Mouse (Mus musculus): ENCODE data around the gene Retnla. TPM values are rescaled to one million over a fixed set of nuclear protein-coding genes. Genes with fewer than 3 reads are reported as not detected.
"Not testable (repeated sequence)": the region's sequence is repeated elsewhere in the genome, so short reads cannot be mapped to it uniquely, and the experiment has no call there.

The Retnla gene
- polyA plus RNA-seq, 1 experiment, result not detected

- H3K27me3 ChIP-seq (ENCODE audit: control insufficient read depth, insufficient read depth, insufficient read length), result no peaks in the 10 kb centered on the region
- H3K79me3 ChIP-seq (ENCODE audit: low read depth), result no peaks in the 10 kb centered on the region
- no peaks in the 10 kb centered on the region for H3K79me2 ChIP-seq (ENCODE audit: control insufficient read depth, insufficient read depth)
- TF ChIP-seq CEBPB (IDR thresholded peaks at IDR 0.05; ENCODE audit: low read depth), result no peak
- no peak overlapping the region for H3K4me3 ChIP-seq (ENCODE audit: insufficient read depth, poor library complexity, severe bottlenecking)
- H3K36me3 ChIP-seq (ENCODE audit: control insufficient read depth, insufficient read depth), result no peaks in the 10 kb centered on the region
- H3ac ChIP-seq (ENCODE audit: control insufficient read depth, insufficient read length, low read depth), result no peak overlapping the region
Measured at GRCm38 (mm10) chr16:48829060-48829459, 13.3 kb upstream of the Retnla start.

- no peaks in the 10 kb centered on the region for H3K79me3 ChIP-seq (ENCODE audit: low read depth)
- H3K27me3 ChIP-seq (ENCODE audit: control insufficient read depth, insufficient read depth, insufficient read length), result no peaks in the 10 kb centered on the region
Measured at GRCm38 (mm10) chr16:48832055-48832454, 10.3 kb upstream of the Retnla start.

GRCm38 (mm10) chr16:48833626-48834025 is 8.7 kb upstream of the Retnla start:
- not testable (repeated sequence) for H3K4me3 ChIP-seq (ENCODE audit: insufficient read depth, poor library complexity, severe bottlenecking); H3K79me2 ChIP-seq (ENCODE audit: control insufficient read depth, insufficient read depth); H3ac ChIP-seq (ENCODE audit: control insufficient read depth, insufficient read length, low read depth); H3K27me3 ChIP-seq (ENCODE audit: control insufficient read depth, insufficient read depth, insufficient read length); H3K36me3 ChIP-seq (ENCODE audit: control insufficient read depth, insufficient read depth); H3K79me3 ChIP-seq (ENCODE audit: low read depth)

More at GRCm38 (mm10) chr16:48832055-48832454, 10.3 kb upstream of the Retnla start:
- Histone ChIP-seq H3K4me3 (ENCODE audit: insufficient read depth, poor library complexity, severe bottlenecking) (no peak overlapping the region), H3K36me3 (ENCODE audit: control insufficient read depth, insufficient read depth) (no peaks in the 10 kb centered on the region), H3ac (ENCODE audit: control insufficient read depth, insufficient read length, low read depth) (no peak overlapping the region), H3K79me2 (ENCODE audit: control insufficient read depth, insufficient read depth) (no peaks in the 10 kb centered on the region)
- TF ChIP-seq CEBPB (IDR thresholded peaks at IDR 0.05; ENCODE audit: low read depth) (no peak), MAX (IDR thresholded peaks at IDR 0.05) (no peak), MYOD1 (IDR thresholded peaks at IDR 0.05; ENCODE audit: control insufficient read depth, insufficient read length, low read depth) (no peak), USF1 (IDR thresholded peaks at IDR 0.05; ENCODE audit: low read depth) (no peak), MYOG (IDR thresholded peaks at IDR 0.05; ENCODE audit: control insufficient read depth, extremely low read depth, insufficient read length) (no peak), CTCF (IDR thresholded peaks at IDR 0.05; ENCODE audit: control insufficient read depth, insufficient read depth, insufficient read length) (no peak), FOSL1 (IDR thresholded peaks at IDR 0.05; ENCODE audit: insufficient read depth, low read length, poor library complexity, severe bottlenecking) (no peak)

GRCm38 (mm10) chr16:48843671-48844386 is 1.5 kb downstream of the Retnla start:
- no peaks in the 10 kb centered on the region for H3K79me3 ChIP-seq (ENCODE audit: low read depth)
- TF ChIP-seq CEBPB (IDR thresholded peaks at IDR 0.05; ENCODE audit: low read depth), result no peak
- TF ChIP-seq CTCF (IDR thresholded peaks at IDR 0.05; ENCODE audit: control insufficient read depth, insufficient read depth, insufficient read length), result no peak
- no peak for TF ChIP-seq FOSL1 (IDR thresholded peaks at IDR 0.05; ENCODE audit: insufficient read depth, low read length, poor library complexity, severe bottlenecking)
- TF ChIP-seq MAX (IDR thresholded peaks at IDR 0.05), result no peak
- TF ChIP-seq MYOG (IDR thresholded peaks at IDR 0.05; ENCODE audit: control insufficient read depth, extremely low read depth, insufficient read length), result no peak
- no peak for TF ChIP-seq USF1 (IDR thresholded peaks at IDR 0.05; ENCODE audit: low read depth)
- no peak for TF ChIP-seq MYOD1 (IDR thresholded peaks at IDR 0.05; ENCODE audit: control insufficient read depth, insufficient read length, low read depth)

GRCm38 (mm10) chr16:48865004-48865403 is 22.7 kb downstream of the Retnla start:
- H3K36me3 ChIP-seq (ENCODE audit: control insufficient read depth, insufficient read depth); H3ac ChIP-seq (ENCODE audit: control insufficient read depth, insufficient read length, low read depth): not testable (repeated sequence)

More at GRCm38 (mm10) chr16:48843671-48844386, 1.5 kb downstream of the Retnla start:
- H3ac ChIP-seq (ENCODE audit: control insufficient read depth, insufficient read length, low read depth), result no peak overlapping the region
- H3K79me2 ChIP-seq (ENCODE audit: control insufficient read depth, insufficient read depth), result no peaks in the 10 kb centered on the region
- H3K27me3 ChIP-seq (ENCODE audit: control insufficient read depth, insufficient read depth, insufficient read length), result no peaks in the 10 kb centered on the region
- H3K4me3 ChIP-seq (ENCODE audit: insufficient read depth, poor library complexity, severe bottlenecking), result no peak overlapping the region
- H3K36me3 ChIP-seq (ENCODE audit: control insufficient read depth, insufficient read depth), result no peaks in the 10 kb centered on the region

GRCm38 (mm10) chr16:48867690-48868089 is 25.3 kb downstream of the Retnla start:
- no peaks in the 10 kb centered on the region for H3K79me2 ChIP-seq (ENCODE audit: control insufficient read depth, insufficient read depth)
- TF ChIP-seq CTCF (IDR thresholded peaks at IDR 0.05; ENCODE audit: control insufficient read depth, insufficient read depth, insufficient read length) (no peak), MYOG (IDR thresholded peaks at IDR 0.05; ENCODE audit: control insufficient read depth, extremely low read depth, insufficient read length) (no peak), MYOD1 (IDR thresholded peaks at IDR 0.05; ENCODE audit: control insufficient read depth, insufficient read length, low read depth) (no peak), MAX (IDR thresholded peaks at IDR 0.05) (no peak), FOSL1 (IDR thresholded peaks at IDR 0.05; ENCODE audit: insufficient read depth, low read length, poor library complexity, severe bottlenecking) (no peak), USF1 (IDR thresholded peaks at IDR 0.05; ENCODE audit: low read depth) (no peak), CEBPB (IDR thresholded peaks at IDR 0.05; ENCODE audit: low read depth) (no peak)
- no peaks in the 10 kb centered on the region for H3K36me3 ChIP-seq (ENCODE audit: control insufficient read depth, insufficient read depth)
- H3K27me3 ChIP-seq (ENCODE audit: control insufficient read depth, insufficient read depth, insufficient read length), result no peaks in the 10 kb centered on the region
- H3K79me3 ChIP-seq (ENCODE audit: low read depth), result no peaks in the 10 kb centered on the region
- no peak overlapping the region for H3K4me3 ChIP-seq (ENCODE audit: insufficient read depth, poor library complexity, severe bottlenecking)
- H3ac ChIP-seq (ENCODE audit: control insufficient read depth, insufficient read length, low read depth), result no peak overlapping the region

More at GRCm38 (mm10) chr16:48865004-48865403, 22.7 kb downstream of the Retnla start:
- not testable (repeated sequence) for H3K27me3 ChIP-seq (ENCODE audit: control insufficient read depth, insufficient read depth, insufficient read length); H3K79me2 ChIP-seq (ENCODE audit: control insufficient read depth, insufficient read depth); H3K4me3 ChIP-seq (ENCODE audit: insufficient read depth, poor library complexity, severe bottlenecking); H3K79me3 ChIP-seq (ENCODE audit: low read depth)
